Mouse (Mus musculus): Measurements from ENCODE around the gene Trp53. TPM values are rescaled to one million over a fixed set of nuclear protein-coding genes. Genes with fewer than 3 reads are reported as not detected.

Trp53 gene
- polyA plus RNA-seq, 1 experiment, result 230 TPM

GRCm38 (mm10) chr11:69575220-69575619 is 4.9 kb upstream of the Trp53 start:
- no peak overlapping the region for H3K9ac ChIP-seq (ENCODE audit: low read depth, poor library complexity, severe bottlenecking)
- no peak overlapping the region for H3K27ac ChIP-seq (ENCODE audit: insufficient read depth, low read length)
- no peaks in the 10 kb centered on the region for H3K27me3 ChIP-seq (ENCODE audit: control insufficient read depth, insufficient read depth, low read length, poor library complexity, severe bottlenecking)
- H3K4me3 ChIP-seq (ENCODE audit: low read depth, low read length), result no peak overlapping the region
- TF ChIP-seq EP300 (IDR thresholded peaks at IDR 0.05; ENCODE audit: insufficient read depth, low read depth, low read length), result no peak
- no peak for TF ChIP-seq POLR2A (IDR thresholded peaks at IDR 0.05; ENCODE audit: insufficient read depth, low read length)
- peak; percentile 2 for TF ChIP-seq CTCF (IDR thresholded peaks at IDR 0.05; ENCODE audit: low read depth, low read length)
- H3K4me1 ChIP-seq (ENCODE audit: control insufficient read depth, insufficient read depth, low read length), result peaks cover 2% of the 10 kb centered on the region
- peaks cover 25% of the 10 kb centered on the region for H3K36me3 ChIP-seq (ENCODE audit: control insufficient read depth, insufficient read depth, low read length, poor library complexity, severe bottlenecking)
- H3K9me3 ChIP-seq (replicated peaks; ENCODE audit: control insufficient read depth, insufficient read depth, low read length, poor library complexity, severe bottlenecking), result no peaks in the 10 kb centered on the region

GRCm38 (mm10) chr11:69576307-69576706 is 3.9 kb upstream of the Trp53 start:
- Histone ChIP-seq H3K27me3 (ENCODE audit: control insufficient read depth, insufficient read depth, low read length, poor library complexity, severe bottlenecking) (no peaks in the 10 kb centered on the region), H3K4me3 (ENCODE audit: low read depth, low read length) (no peak overlapping the region), H3K27ac (ENCODE audit: insufficient read depth, low read length) (no peak overlapping the region), H3K9me3 (replicated peaks; ENCODE audit: control insufficient read depth, insufficient read depth, low read length, poor library complexity, severe bottlenecking) (no peaks in the 10 kb centered on the region), H3K36me3 (ENCODE audit: control insufficient read depth, insufficient read depth, low read length, poor library complexity, severe bottlenecking) (peaks cover 15% of the 10 kb centered on the region), H3K9ac (ENCODE audit: low read depth, poor library complexity, severe bottlenecking) (no peak overlapping the region), H3K4me1 (ENCODE audit: control insufficient read depth, insufficient read depth, low read length) (peaks cover 2% of the 10 kb centered on the region)
- TF ChIP-seq EP300 (IDR thresholded peaks at IDR 0.05; ENCODE audit: insufficient read depth, low read depth, low read length) (no peak), CTCF (IDR thresholded peaks at IDR 0.05; ENCODE audit: low read depth, low read length) (no peak), POLR2A (IDR thresholded peaks at IDR 0.05; ENCODE audit: insufficient read depth, low read length) (no peak)

GRCm38 (mm10) chr11:69578301-69578700 is 1.9 kb upstream of the Trp53 start:
- no peaks in the 10 kb centered on the region for H3K9me3 ChIP-seq (replicated peaks; ENCODE audit: control insufficient read depth, insufficient read depth, low read length, poor library complexity, severe bottlenecking)
- TF ChIP-seq EP300 (IDR thresholded peaks at IDR 0.05; ENCODE audit: insufficient read depth, low read depth, low read length) (no peak), POLR2A (IDR thresholded peaks at IDR 0.05; ENCODE audit: insufficient read depth, low read length) (no peak), CTCF (IDR thresholded peaks at IDR 0.05; ENCODE audit: low read depth, low read length) (no peak)
- peak overlapping the region; percentile 76 for H3K9ac ChIP-seq (ENCODE audit: low read depth, poor library complexity, severe bottlenecking)
- peaks cover 2% of the 10 kb centered on the region for H3K4me1 ChIP-seq (ENCODE audit: control insufficient read depth, insufficient read depth, low read length)
- no peak overlapping the region for H3K27ac ChIP-seq (ENCODE audit: insufficient read depth, low read length)
- peak overlapping the region; percentile 88 for H3K4me3 ChIP-seq (ENCODE audit: low read depth, low read length)
- H3K36me3 ChIP-seq (ENCODE audit: control insufficient read depth, insufficient read depth, low read length, poor library complexity, severe bottlenecking), result peaks cover 9% of the 10 kb centered on the region
- H3K27me3 ChIP-seq (ENCODE audit: control insufficient read depth, insufficient read depth, low read length, poor library complexity, severe bottlenecking), result no peaks in the 10 kb centered on the region

GRCm38 (mm10) chr11:69579128-69580017 is 786 bp upstream of the Trp53 start:
- Histone ChIP-seq H3K9me3 (replicated peaks; ENCODE audit: control insufficient read depth, insufficient read depth, low read length, poor library complexity, severe bottlenecking) (no peaks in the 10 kb centered on the region), H3K9ac (ENCODE audit: low read depth, poor library complexity, severe bottlenecking) (peak overlapping the region; percentile 92), H3K4me3 (ENCODE audit: low read depth, low read length) (peak overlapping the region; percentile 96), H3K36me3 (ENCODE audit: control insufficient read depth, insufficient read depth, low read length, poor library complexity, severe bottlenecking) (peaks cover 9% of the 10 kb centered on the region), H3K4me1 (ENCODE audit: control insufficient read depth, insufficient read depth, low read length) (peaks cover 2% of the 10 kb centered on the region), H3K27me3 (ENCODE audit: control insufficient read depth, insufficient read depth, low read length, poor library complexity, severe bottlenecking) (no peaks in the 10 kb centered on the region), H3K27ac (ENCODE audit: insufficient read depth, low read length) (peak overlapping the region; percentile 90)
- TF ChIP-seq CTCF (IDR thresholded peaks at IDR 0.05; ENCODE audit: low read depth, low read length), result peak; percentile 99
- no peak for TF ChIP-seq EP300 (IDR thresholded peaks at IDR 0.05; ENCODE audit: insufficient read depth, low read depth, low read length)

GRCm38 (mm10) chr11:69580572-69581146 is 500 bp downstream of the Trp53 start:
- Histone ChIP-seq H3K4me3 (ENCODE audit: low read depth, low read length) (peak overlapping the region; percentile 96), H3K9me3 (replicated peaks; ENCODE audit: control insufficient read depth, insufficient read depth, low read length, poor library complexity, severe bottlenecking) (no peaks in the 10 kb centered on the region), H3K4me1 (ENCODE audit: control insufficient read depth, insufficient read depth, low read length) (peaks cover 4% of the 10 kb centered on the region), H3K27me3 (ENCODE audit: control insufficient read depth, insufficient read depth, low read length, poor library complexity, severe bottlenecking) (no peaks in the 10 kb centered on the region), H3K27ac (ENCODE audit: insufficient read depth, low read length) (peak overlapping the region; percentile 100), H3K36me3 (ENCODE audit: control insufficient read depth, insufficient read depth, low read length, poor library complexity, severe bottlenecking) (peaks cover 9% of the 10 kb centered on the region), H3K9ac (ENCODE audit: low read depth, poor library complexity, severe bottlenecking) (peak overlapping the region; percentile 92)
- TF ChIP-seq CTCF (IDR thresholded peaks at IDR 0.05; ENCODE audit: low read depth, low read length) (no peak), EP300 (IDR thresholded peaks at IDR 0.05; ENCODE audit: insufficient read depth, low read depth, low read length) (no peak), POLR2A (IDR thresholded peaks at IDR 0.05; ENCODE audit: insufficient read depth, low read length) (no peak)
